Mouse (Mus musculus) CH12.LX (cell line): ENCODE measurements around the gene Dct. TPM values are rescaled to one million over a fixed set of nuclear protein-coding genes. Genes with fewer than 3 reads are reported as not detected.
A peak's percentile ranks its signal among the peaks of the same experiment; 100 is the strongest.

ENCODE experiments used
- DNase-seq: peaks from one replicate; pipeline ENCODE4 v3.0.0-alpha.2; 2013; ENCODE audit errors: extremely low read depth
- H3K27ac ChIP-seq: 2 replicates; pipeline ENCODE4 v1.5.1; 2012; ENCODE audit warnings: low read depth, mild to moderate bottlenecking, control low read depth, moderate library complexity; ENCODE audit not compliant: insufficient read depth
- H3K27me3 ChIP-seq: replicated peaks from 2 replicates; pipeline ENCODE3; 2012; ENCODE audit warnings: inconsistent platforms
- H3K36me3 ChIP-seq, 2 experiments: replicated peaks in 1 of 2; 2 replicates each; pipeline versions ENCODE3 to v1.6.1; 2012; ENCODE audit warnings: inconsistent platforms in 1 of 2, low read length in 1 of 2, mild to moderate bottlenecking in 1 of 2, mixed read lengths in 1 of 2, moderate library complexity in 1 of 2; ENCODE audit not compliant: control insufficient read depth in 1 of 2, insufficient read depth in 1 of 2
- H3K4me1 ChIP-seq, 2 experiments: 2 replicates each; pipeline ENCODE4 v1.6.1; 2012; ENCODE audit warnings: inconsistent platforms in 1 of 2, moderate library complexity in 1 of 2; ENCODE audit not compliant: insufficient read depth in 2 of 2, control insufficient read depth in 1 of 2
- H3K4me2 ChIP-seq: 2 replicates; pipeline ENCODE4 v1.6.1; 2012; ENCODE audit warnings: low read depth, mild to moderate bottlenecking, control low read depth; ENCODE audit not compliant: poor library complexity, insufficient read depth, severe bottlenecking
- H3K4me3 ChIP-seq, 3 experiments: fragments of 150-350 bp in 1 of 3; sonication (generic) in 1 of 3; replicated peaks in 1 of 3; 2 replicates each; pipeline versions ENCODE3 to v1.5.1; 2011 to 2012; ENCODE audit warnings: low read depth in 2 of 3, low read length in 2 of 3, mild to moderate bottlenecking in 2 of 3, moderate library complexity in 2 of 3, control low read depth in 1 of 3, improper control_type of control experiment in 1 of 3, inconsistent platforms in 1 of 3, mixed read lengths in 1 of 3; ENCODE audit not compliant: poor library complexity in 1 of 3
- H3K79me2 ChIP-seq: replicated peaks from 2 replicates; pipeline ENCODE4 v1.6.1; 2012; ENCODE audit warnings: mild to moderate bottlenecking, moderate library complexity; ENCODE audit not compliant: control insufficient read depth, poor library complexity, insufficient read depth, severe bottlenecking; ENCODE audit errors: extremely low read depth
- H3K9ac ChIP-seq: 2 replicates; pipeline ENCODE4 v1.6.1; 2012; ENCODE audit warnings: low read depth, mild to moderate bottlenecking, control low read depth, moderate library complexity; ENCODE audit not compliant: insufficient read depth
- H3K9me3 ChIP-seq: replicated peaks from 2 replicates; pipeline ENCODE3; 2012; ENCODE audit warnings: low read length, inconsistent platforms, mixed read lengths
- BHLHE40 ChIP-seq: IDR thresholded peaks from 2 replicates; pipeline ENCODE4 v1.6.1; 2011; ENCODE audit warnings: mild to moderate bottlenecking, low read depth, low read length, improper control_type of control experiment
- CHD1 ChIP-seq: IDR thresholded peaks from 2 replicates; pipeline ENCODE4 v1.6.1; 2012; ENCODE audit warnings: low read depth, low read length, improper control_type of control experiment, inconsistent platforms
- CHD2 ChIP-seq: IDR thresholded peaks from 2 replicates; pipeline ENCODE4 v1.6.1; 2011; ENCODE audit warnings: low read length, improper control_type of control experiment
- E2F4 ChIP-seq: IDR thresholded peaks from 2 replicates; pipeline ENCODE4 v1.6.1; 2011; ENCODE audit warnings: low read depth, low read length, improper control_type of control experiment; ENCODE audit not compliant: insufficient replicate concordance
- ELF1 ChIP-seq: IDR thresholded peaks from 2 replicates; pipeline ENCODE4 v1.6.1; 2014; ENCODE audit warnings: low read depth, mild to moderate bottlenecking, inconsistent platforms, low read length, improper control_type of control experiment
- EP300 ChIP-seq: IDR thresholded peaks from 2 replicates; pipeline ENCODE4 v1.6.1; 2011; ENCODE audit warnings: low read length, improper control_type of control experiment
- ETS1 ChIP-seq: conservative IDR thresholded peaks from 2 replicates; pipeline ENCODE4 v1.6.1; 2012; ENCODE audit warnings: low read depth, mild to moderate bottlenecking, inconsistent platforms, low read length, improper control_type of control experiment, moderate library complexity
- GABPA ChIP-seq: IDR thresholded peaks from 2 replicates; pipeline ENCODE4 v1.6.1; 2012; ENCODE audit warnings: low read depth, low read length, improper control_type of control experiment, inconsistent platforms; ENCODE audit not compliant: insufficient replicate concordance
- HCFC1 ChIP-seq: IDR thresholded peaks from 2 replicates; pipeline ENCODE4 v1.6.1; 2012; ENCODE audit warnings: low read depth, mild to moderate bottlenecking, inconsistent platforms, low read length, improper control_type of control experiment
- IRF4 ChIP-seq: IDR thresholded peaks from 2 replicates; pipeline ENCODE4 v1.6.1; 2014; ENCODE audit warnings: low read depth, mild to moderate bottlenecking, inconsistent platforms, low read length, improper control_type of control experiment
- JUND ChIP-seq: conservative IDR thresholded peaks from 2 replicates; pipeline ENCODE4 v1.6.1; 2011; ENCODE audit warnings: low read depth, low read length, improper control_type of control experiment
- MAFK ChIP-seq: IDR thresholded peaks from 2 replicates; pipeline ENCODE4 v1.6.1; 2011; ENCODE audit warnings: low read length, improper control_type of control experiment; ENCODE audit not compliant: insufficient replicate concordance
- MAX ChIP-seq: IDR thresholded peaks from 2 replicates; pipeline ENCODE4 v1.6.1; 2011; ENCODE audit warnings: low read length, improper control_type of control experiment
- MEF2A ChIP-seq: IDR thresholded peaks from 2 replicates; pipeline ENCODE4 v1.6.1; 2014; ENCODE audit warnings: low read depth, mild to moderate bottlenecking, inconsistent platforms, low read length, improper control_type of control experiment, borderline replicate concordance
- MXI1 ChIP-seq: IDR thresholded peaks from 2 replicates; pipeline ENCODE4 v1.6.1; 2011; ENCODE audit warnings: mild to moderate bottlenecking, low read depth, low read length, improper control_type of control experiment
- NELFE ChIP-seq: IDR thresholded peaks from 2 replicates; pipeline ENCODE4 v1.6.1; 2011; ENCODE audit warnings: low read depth, low read length, improper control_type of control experiment
- RAD21 ChIP-seq: IDR thresholded peaks from 2 replicates; pipeline ENCODE4 v1.6.1; 2011; ENCODE audit warnings: low read depth, mild to moderate bottlenecking, low read length, improper control_type of control experiment, moderate library complexity
- RCOR1 ChIP-seq: conservative IDR thresholded peaks from 2 replicates; pipeline ENCODE4 v1.6.1; 2012; ENCODE audit warnings: low read depth, mild to moderate bottlenecking, inconsistent platforms, low read length, improper control_type of control experiment
- SIN3A ChIP-seq: IDR thresholded peaks from 2 replicates; pipeline ENCODE4 v1.6.1; 2012; ENCODE audit warnings: low read length, improper control_type of control experiment, inconsistent platforms
- TBP ChIP-seq: conservative IDR thresholded peaks from 2 replicates; pipeline ENCODE4 v1.6.1; 2011; ENCODE audit warnings: low read depth, low read length, improper control_type of control experiment
- TCF12 ChIP-seq: IDR thresholded peaks from 2 replicates; pipeline ENCODE4 v1.6.1; 2014; ENCODE audit warnings: low read depth, mild to moderate bottlenecking, inconsistent platforms, low read length, improper control_type of control experiment
- USF1 ChIP-seq: IDR thresholded peaks from 2 replicates; pipeline ENCODE4 v1.6.1; 2014; ENCODE audit warnings: low read depth, mild to moderate bottlenecking, inconsistent platforms, low read length, improper control_type of control experiment
- USF2 ChIP-seq: conservative IDR thresholded peaks from 2 replicates; pipeline ENCODE4 v1.6.1; 2011; ENCODE audit warnings: low read depth, low read length, improper control_type of control experiment
- ZKSCAN1 ChIP-seq: IDR thresholded peaks from 2 replicates; pipeline ENCODE4 v1.6.1; 2012; ENCODE audit warnings: low read depth, inconsistent platforms, low read length, improper control_type of control experiment, borderline replicate concordance
- ZMIZ1 ChIP-seq: IDR thresholded peaks from 2 replicates; pipeline ENCODE4 v1.6.1; 2012; ENCODE audit warnings: low read depth, mild to moderate bottlenecking, inconsistent platforms, low read length, improper control_type of control experiment
- dilution Hi-C: fragments of 300-500 bp; cut with MboI; formaldehyde crosslinking; loops from 2 replicates; pipeline ENCODE4 v1.14.3; 2020; ENCODE audit warnings: low sequenced_read_pairs; ENCODE audit not compliant: extremely low pct_unique_long_range_greater_than_20kb, extremely low pct_ligation_motif_present
- in situ Hi-C: fragments of 300-500 bp; cut with MboI; formaldehyde crosslinking; loops from 3 replicates; pipeline ENCODE4 v1.14.3; 2019; ENCODE audit warnings: low sequenced_read_pairs, low pct_ligation_motif_present, low pct_unique_long_range_greater_than_20kb, mixed read lengths
- polyA plus RNA-seq: library from polyadenylated mRNA; unstranded; fragments of >175 nt; gene quantifications from 2 replicates; pipeline ENCODE4 v1.2.1, GENCODE M21; 2012; ENCODE audit warnings: low read depth; ENCODE audit not compliant: insufficient read length
- total RNA-seq, 2 experiments: library from RNA; depleted of rRNA; stranded (reverse); fragments of 300-350 nt in 1 of 2; fragments of >200 nt in 1 of 2; gene quantifications; 2 replicates each; pipeline ENCODE4 v1.2.3; 2012 to 2014

The Dct gene
- total and polyA plus RNA-seq, 3 experiments = 0.34 TPM; not detected in 2

DNA sequence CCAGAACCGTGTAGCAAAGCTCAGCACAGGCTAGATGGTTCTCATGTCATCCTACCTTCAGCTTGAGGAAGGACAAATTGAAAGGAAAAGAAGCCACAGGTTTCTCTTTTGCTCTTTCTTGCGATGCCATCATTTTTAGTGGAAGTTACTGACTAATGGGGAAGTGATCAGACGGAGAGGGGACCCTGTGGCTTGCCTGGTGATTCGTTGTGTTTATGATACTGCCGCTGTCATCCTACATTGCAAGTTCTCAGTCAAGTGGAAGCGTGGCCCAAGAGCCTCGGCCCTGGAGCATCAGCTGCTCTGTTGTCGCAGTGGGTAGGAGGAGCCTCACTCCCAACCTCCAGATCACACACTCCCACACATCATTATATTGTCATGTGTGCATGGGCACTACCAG is 61.8 kb downstream of the Dct start:
- dilution Hi-C loops = no loop called here
- Histone ChIP-seq H3K27me3 (no peaks in the 10 kb centered on the region), H3K36me3 (no peaks in the 10 kb centered on the region), H3K79me2 (no peaks in the 10 kb centered on the region), H3K9ac (no peak overlapping the region), H3K4me2 (no peak overlapping the region), H3K27ac (no peak overlapping the region), H3K9me3 (no peaks in the 10 kb centered on the region), H3K4me3 (no peak overlapping the region), H3K4me1 (peaks cover 0 to 7% of the 10 kb centered on the region in 2 experiments; a peak in 1 of 4 replicates)
- in situ Hi-C loops = no loop called here
- TF ChIP-seq USF2 (no peak), ELF1 (no peak), RCOR1 (no peak), CHD1 (no peak), ZMIZ1 (no peak), HCFC1 (no peak)
- DNase-seq = no peak

GRCm38 (mm10) chr14:117988444-117988843 is 63.6 kb downstream of the Dct start:
- Histone ChIP-seq H3K79me2 (no peaks in the 10 kb centered on the region), H3K9me3 (no peaks in the 10 kb centered on the region), H3K27ac (no peak overlapping the region), H3K9ac (no peak overlapping the region), H3K4me2 (no peak overlapping the region), H3K4me3 (no peak overlapping the region), H3K36me3 (no peaks in the 10 kb centered on the region), H3K4me1 (peaks cover 0 to 7% of the 10 kb centered on the region in 2 experiments; a peak in 1 of 4 replicates), H3K27me3 (no peaks in the 10 kb centered on the region)
- dilution Hi-C loops = no loop called here
- in situ Hi-C loops = no loop called here
- no peak for DNase-seq
- TF ChIP-seq USF2 (peak; percentile 81), TCF12 (no peak), RCOR1 (no peak), SIN3A (no peak), JUND (no peak), EP300 (no peak), BHLHE40 (peak; percentile 74), ZMIZ1 (no peak), MXI1 (no peak), E2F4 (no peak), IRF4 (no peak), ETS1 (no peak), MEF2A (no peak), USF1 (peak; percentile 68), HCFC1 (no peak), RAD21 (no peak), ELF1 (no peak), ZKSCAN1 (no peak), MAX (peak; percentile 48; the same call in 1 of the 2 replicates), GABPA (no peak), CHD2 (no peak), MAFK (no peak), NELFE (no peak), TBP (no peak)
